Mouse (Mus musculus) adrenal gland, postnatal 25 days (tissue): ENCODE measurements around the gene Arhgap40. TPM values are rescaled to one million over a fixed set of nuclear protein-coding genes. Genes with fewer than 3 reads are reported as not detected.

Experiments used
- DNase-seq: peaks from one replicate; pipeline ENCODE4 v3.0.0; 2021; ENCODE audit warnings: mixed read lengths
- total RNA-seq: library from RNA; stranded (reverse); gene quantifications from 2 replicates; pipeline ENCODE4 v1.2.3, GENCODE M21; 2021

Arhgap40 gene
- total RNA-seq, 1 experiment from 2014 or later = not detected

- peak; percentile 84 for DNase-seq
Measured at GRCm38 (mm10) chr2:158550067-158550466, 37.5 kb downstream of the Arhgap40 start.

GRCm38 (mm10) chr2:158554366-158554765 is 41.8 kb downstream of the Arhgap40 start:
- peak; percentile 14 for DNase-seq

- DNase-seq = peak; percentile 49
Measured at GRCm38 (mm10) chr2:158555252-158555651, 42.7 kb downstream of the Arhgap40 start.

- no peak for DNase-seq
Measured at GRCm38 (mm10) chr2:158555812-158556211, 43.2 kb downstream of the Arhgap40 start.

GRCm38 (mm10) chr2:158556225-158556624 is 43.6 kb downstream of the Arhgap40 start:
- peak; percentile 72 for DNase-seq

- DNase-seq = no peak
Measured at GRCm38 (mm10) chr2:158556750-158557149, 44.2 kb downstream of the Arhgap40 start.

GRCm38 (mm10) chr2:158559945-158560344 is 47.3 kb downstream of the Arhgap40 start:
- no peak for DNase-seq

- no peak for DNase-seq
Measured at GRCm38 (mm10) chr2:158560801-158561200, 48.2 kb downstream of the Arhgap40 start.

- no peak for DNase-seq
Measured at GRCm38 (mm10) chr2:158561371-158562144, 49.0 kb downstream of the Arhgap40 start.

- peak; percentile 47 for DNase-seq
Measured at GRCm38 (mm10) chr2:158570421-158571081, 58.0 kb downstream of the Arhgap40 start.

- DNase-seq = no peak
Measured at GRCm38 (mm10) chr2:158579979-158580378, 67.4 kb downstream of the Arhgap40 start.

GRCm38 (mm10) chr2:158584621-158585358 is 72.2 kb downstream of the Arhgap40 start:
- peak; percentile 43 for DNase-seq

GRCm38 (mm10) chr2:158588524-158589271 is 76.1 kb downstream of the Arhgap40 start:
- no peak for DNase-seq

- no peak for DNase-seq
Measured at GRCm38 (mm10) chr2:158590495-158590894, 77.9 kb downstream of the Arhgap40 start.

- DNase-seq = no peak
Measured at GRCm38 (mm10) chr2:158591286-158591685, 78.7 kb downstream of the Arhgap40 start.

- no peak for DNase-seq
Measured at GRCm38 (mm10) chr2:158593371-158593770, 80.8 kb downstream of the Arhgap40 start.

- DNase-seq = peak; percentile 23
Measured at GRCm38 (mm10) chr2:158595103-158595502, 82.5 kb downstream of the Arhgap40 start.

- no peak for DNase-seq
Measured at GRCm38 (mm10) chr2:158595577-158595976, 83.0 kb downstream of the Arhgap40 start.

GRCm38 (mm10) chr2:158596803-158597202 is 84.2 kb downstream of the Arhgap40 start:
- no peak for DNase-seq
